Mouse (Mus musculus) T-cell, adult 2 months (primary cell): ENCODE measurements at regions not wholly inside any gene's neighbourhood (a gene's known extent, or its start where the extent isn't known, plus 50 kb on each side); places are given as distances from the start of the nearest gene placed in this dataset.

Source experiments
- DNase-seq: peaks from one replicate; pipeline ENCODE4 v3.0.0; 2022; ENCODE audit warnings: low spot score

DNA sequence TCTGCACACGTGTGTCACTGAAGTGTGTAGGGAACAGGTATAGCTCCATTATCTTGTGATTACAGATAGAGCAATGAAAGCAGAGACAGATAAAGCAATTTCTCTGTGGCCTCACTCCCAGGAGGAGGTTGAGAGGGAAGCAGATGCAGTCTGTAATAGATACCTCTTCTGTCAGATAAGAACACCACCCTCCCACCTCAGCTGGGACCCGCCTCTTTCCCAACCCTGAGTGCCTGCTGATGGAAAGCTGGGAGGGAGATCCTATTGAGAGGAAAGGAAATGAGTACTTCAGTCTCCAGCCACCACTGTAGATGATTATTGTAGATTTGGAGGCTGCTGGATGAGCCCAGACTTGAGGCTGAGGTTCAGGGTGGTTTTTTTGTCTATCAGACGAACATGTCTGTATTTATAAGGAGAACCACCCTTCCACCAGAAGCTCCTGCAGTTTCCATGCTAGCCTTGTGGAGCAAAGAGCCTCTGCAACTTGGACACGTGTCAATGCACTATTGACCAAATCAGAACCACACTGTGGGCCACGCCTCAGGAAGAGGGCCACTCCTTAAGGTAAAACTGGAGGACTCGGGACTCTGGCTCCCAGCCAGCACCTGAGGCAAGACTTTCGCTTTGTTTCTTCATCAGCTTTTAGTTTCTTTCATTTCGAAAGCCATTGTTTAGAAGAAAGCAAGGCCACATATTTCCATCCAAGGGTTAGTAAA, 55.3 kb upstream of the Plekha5 start:
- no peak for DNase-seq

DNA sequence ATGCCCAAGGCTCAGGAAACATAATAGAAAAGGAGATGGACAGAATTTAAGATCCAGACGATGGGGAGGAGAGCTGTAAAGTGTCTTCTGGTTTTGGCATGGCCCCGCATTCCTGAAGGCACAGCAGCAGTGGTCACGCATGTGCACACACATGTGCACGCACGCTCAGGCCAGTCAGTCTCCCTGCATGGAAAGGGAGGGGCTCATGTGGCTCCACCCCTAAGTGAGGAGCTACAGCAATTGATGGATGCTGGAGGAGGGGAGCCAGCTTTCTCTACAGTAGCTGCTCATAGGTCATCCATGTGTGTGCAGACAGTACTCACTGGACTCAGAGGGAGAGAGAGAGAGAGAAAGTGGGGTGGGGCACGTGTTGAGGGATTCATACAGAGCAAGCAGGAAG, 56.6 kb upstream of the Plekha5 start:
- DNase-seq: no peak

DNA sequence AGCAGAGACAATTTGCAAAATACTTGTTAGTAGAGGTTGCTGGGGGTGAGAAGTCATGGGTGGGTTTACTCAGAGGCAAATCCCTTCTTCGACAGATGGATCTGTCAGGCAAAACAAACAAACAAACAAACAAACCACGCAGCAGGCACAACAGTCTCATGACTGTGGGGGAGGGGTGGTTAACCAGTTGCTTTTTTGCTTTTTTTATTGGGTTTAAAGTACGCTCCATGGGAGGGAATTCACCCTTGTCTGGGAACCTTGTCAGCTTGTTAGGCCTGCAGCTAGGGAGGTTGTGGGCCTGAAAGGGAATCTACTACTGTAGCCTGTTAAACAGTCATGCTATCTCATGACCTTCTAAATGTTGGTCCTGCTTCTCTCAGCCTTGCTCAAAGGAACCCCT, 57.1 kb upstream of the Plekha5 start:
- no peak for DNase-seq

DNA sequence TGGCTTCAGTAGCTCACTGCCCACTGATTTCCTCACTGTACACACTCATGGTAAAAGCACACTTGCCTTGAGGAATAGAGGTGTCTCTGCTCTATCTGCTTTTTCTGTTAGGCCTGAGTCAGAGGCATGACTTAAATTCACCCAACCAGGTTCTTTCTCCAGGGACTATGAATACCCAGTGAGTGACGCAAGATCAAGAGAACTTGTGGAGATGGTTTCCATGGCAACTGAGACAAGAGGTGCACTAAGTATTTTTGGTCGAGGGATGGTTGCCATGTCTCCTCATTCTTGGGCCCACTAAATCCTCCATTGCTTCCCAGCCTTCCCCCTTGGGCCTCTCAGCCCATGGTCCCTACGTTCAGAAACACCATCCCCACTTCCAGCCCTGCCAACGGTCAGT, 62.9 kb upstream of the Plekha5 start:
- no peak for DNase-seq

DNA sequence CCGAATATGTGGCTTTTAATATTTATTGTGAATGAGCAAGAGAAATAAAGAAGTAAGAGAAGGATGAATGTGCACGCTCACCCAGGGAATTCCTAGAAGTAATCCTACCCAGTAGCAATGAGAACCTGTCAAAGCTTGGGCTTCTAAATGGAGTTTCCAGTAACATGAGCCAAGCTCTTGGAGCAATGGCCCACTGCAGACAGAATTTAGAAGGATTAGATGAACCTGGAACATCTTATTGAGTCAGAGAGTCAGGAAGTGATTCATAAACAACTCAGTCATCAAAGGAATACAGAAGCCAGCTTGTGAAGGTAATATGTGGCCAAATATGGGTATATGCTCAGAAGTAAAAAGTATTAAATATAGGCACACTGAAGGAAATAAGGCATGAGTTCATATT, 66.0 kb upstream of the Plekha5 start:
- no peak for DNase-seq

DNA sequence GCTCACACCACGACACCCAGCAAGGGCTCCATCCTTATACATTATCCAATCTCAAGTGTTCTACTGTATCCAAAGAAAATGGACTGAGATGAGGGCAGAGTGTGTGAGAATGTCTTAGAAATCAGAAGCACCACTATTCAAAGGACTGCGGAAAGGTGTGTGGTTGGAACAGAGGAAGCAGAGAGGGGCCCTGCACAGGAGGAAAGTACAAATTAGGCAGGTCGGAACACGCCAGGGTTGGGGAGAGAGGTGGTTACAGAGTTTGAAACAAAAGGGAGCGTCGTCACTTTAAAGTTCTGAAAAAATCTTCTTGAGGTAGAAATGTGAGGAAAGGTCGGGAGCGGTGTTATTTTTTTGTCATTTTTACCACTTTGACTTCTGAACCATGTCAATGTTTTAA, 66.6 kb upstream of the Plekha5 start:
- peak; percentile 20 for DNase-seq

DNA sequence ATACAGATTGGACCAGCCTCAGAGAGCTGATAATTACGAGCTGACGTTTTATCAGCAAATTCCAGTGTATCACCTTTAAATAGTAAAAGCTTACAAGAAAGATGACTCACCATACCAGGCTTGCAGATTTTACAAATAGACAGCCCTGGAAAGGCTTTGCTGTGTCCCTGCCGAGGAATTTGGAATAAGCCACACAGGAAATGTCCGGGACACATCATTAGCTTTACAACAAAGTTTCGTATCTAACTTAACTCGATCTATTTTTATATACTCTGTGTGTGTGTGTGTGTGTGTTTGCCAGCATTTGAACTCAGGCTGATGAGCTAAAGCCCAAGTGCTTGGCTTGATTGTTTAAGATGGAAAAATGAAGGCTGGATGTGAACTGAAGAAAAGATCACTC, 69.8 kb upstream of the Plekha5 start:
- DNase-seq: no peak

DNA sequence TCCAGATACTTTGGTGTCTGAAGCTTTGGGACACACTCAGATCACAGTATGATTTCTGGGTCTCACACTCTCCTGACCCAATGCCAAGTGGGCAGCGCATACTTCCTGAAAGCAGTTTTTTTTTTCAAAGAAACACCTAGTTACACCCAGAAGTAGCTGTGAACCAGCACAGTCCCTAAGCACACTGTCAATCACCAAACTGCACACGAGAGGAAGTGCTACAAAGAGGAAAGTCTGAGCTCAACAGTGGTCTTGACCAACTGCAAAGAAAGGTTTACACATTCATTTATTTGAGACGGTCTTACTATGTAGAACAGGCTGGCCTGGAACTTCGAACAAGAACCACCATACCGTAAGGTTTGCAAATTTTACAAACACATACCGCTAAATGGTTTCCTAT, 70.2 kb upstream of the Plekha5 start:
- no peak for DNase-seq

DNA sequence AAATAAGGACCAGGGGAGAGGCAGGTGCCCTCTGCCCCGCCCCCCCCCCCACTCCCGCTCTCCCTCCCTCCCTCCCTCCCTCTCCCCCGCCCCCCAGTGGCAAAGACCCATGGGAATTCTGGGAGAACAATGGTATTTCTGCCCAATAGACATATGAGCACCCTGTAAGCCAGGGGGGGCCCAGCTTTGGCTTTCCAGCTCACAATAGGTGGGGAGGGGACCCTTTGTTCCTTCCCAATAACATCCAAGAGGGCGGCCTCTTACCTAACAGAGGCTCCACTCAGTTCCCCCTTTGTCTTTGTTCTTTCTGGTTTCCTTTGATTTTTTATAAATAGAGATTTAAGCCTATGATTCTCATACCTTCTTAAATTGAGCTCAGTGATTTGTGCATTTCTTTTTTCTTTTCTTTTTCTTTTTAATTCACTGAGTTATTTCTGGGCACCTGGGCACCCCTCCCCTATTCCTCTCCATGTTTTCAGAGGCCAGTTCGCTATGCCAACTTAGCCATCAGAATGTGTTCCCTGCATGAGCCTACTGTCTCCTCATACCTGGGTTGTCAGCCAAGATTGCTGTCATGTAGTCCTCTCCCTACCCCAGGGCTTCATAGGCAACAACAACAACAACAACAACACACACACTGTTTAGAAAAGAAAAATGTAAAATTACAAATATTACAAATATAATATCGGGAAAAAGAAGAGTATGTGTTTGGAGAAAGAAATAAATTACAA, 72.3 kb upstream of the Plekha5 start:
- no peak for DNase-seq

DNA sequence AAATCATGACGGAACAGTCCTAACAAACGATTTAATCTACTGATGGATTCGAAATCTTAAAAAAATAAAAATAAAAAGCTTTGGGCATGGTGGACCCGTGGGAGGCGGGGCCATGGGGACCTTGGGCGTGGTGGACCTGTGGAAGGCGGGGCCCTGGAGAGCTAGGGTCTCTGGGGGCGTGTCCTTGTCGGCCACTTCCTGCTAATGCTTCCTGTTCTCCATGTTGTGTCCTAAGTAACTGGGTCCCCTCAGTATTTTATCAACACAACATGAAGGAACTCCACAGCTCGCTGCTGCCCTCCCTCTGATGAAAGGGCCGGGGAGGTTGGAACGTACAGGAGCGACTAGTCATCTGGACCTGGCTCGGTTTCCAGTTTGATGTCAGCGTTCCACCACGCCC, 75.3 kb upstream of the Plekha5 start:
- DNase-seq: no peak

DNA sequence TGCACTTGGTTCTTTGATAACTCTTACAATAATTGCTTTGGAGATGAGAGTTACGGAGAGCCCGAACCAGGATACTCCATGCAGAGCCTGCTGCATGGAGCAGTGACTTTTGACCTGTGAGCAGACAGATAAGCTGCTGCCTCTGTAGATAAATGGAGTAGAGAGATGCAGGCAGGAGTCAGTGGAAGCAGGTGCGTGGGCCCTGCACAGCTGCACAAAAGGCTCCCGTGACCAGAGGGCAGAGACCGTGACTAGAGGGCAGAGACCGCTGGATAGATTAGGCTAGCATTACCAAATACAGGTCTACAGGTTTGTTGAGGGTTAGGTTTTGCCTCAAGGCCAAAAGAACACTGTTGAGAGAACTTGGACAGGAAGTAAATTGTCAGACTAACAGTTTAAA, 76.9 kb upstream of the Plekha5 start:
- no peak for DNase-seq

DNA sequence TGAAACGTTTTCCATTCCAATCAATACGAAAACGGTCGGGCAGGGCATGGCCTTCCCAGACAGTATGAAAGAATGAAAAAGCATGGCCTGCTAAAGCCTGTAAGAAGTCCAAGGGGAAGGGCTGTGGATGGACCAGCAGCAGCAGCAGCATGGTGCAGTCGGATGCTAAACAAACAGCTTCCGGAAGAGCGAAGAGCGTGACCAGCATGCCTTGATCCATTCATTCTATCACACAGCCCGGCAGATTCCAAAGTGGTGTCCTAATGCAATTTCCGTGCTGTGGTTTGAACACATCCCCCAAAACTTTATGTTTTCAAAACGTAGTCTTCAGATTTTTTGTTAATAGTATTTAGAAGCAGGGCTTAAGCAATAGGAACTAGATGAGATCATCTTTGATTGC, 80.2 kb upstream of the Plekha5 start:
- DNase-seq: no peak

DNA sequence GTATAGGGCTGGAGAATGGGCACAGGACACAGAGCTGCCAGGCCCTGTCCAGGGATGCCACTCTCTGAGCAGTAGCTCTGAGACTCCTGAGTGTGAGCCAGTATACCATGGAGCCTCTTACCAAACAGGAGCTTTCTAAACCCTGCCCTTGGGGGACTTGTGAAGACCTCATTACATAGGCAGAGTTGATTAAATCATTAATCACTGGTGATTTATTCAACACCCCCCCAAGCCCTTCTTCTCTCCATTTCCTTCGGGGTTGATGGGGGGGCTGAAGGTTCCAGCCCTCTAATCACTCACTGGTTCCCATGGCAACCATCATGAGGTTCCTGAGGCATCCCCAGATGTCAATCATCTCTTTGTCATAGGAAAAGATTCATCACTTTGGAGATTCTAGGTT, 81.0 kb upstream of the Plekha5 start:
- no peak for DNase-seq

DNA sequence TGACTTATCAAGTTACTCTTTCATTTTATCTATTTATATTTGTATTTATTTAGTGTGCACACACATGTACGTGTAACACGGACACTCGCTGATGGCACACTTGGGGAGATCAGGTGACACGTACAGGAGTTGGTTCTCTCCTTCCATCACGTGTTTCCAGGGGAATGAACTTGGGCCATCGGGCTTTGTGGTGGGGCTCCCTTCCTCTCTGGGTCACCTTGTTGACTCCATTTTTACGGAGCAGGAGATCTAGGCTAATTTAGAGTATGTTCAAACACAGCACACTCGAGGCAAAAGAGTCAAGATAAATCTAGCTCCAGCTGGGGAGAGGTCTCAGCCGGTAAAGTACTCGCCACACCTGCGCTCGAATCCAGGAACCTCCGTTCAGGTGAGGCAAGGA, 84.1 kb upstream of the Plekha5 start:
- DNase-seq: no peak

DNA sequence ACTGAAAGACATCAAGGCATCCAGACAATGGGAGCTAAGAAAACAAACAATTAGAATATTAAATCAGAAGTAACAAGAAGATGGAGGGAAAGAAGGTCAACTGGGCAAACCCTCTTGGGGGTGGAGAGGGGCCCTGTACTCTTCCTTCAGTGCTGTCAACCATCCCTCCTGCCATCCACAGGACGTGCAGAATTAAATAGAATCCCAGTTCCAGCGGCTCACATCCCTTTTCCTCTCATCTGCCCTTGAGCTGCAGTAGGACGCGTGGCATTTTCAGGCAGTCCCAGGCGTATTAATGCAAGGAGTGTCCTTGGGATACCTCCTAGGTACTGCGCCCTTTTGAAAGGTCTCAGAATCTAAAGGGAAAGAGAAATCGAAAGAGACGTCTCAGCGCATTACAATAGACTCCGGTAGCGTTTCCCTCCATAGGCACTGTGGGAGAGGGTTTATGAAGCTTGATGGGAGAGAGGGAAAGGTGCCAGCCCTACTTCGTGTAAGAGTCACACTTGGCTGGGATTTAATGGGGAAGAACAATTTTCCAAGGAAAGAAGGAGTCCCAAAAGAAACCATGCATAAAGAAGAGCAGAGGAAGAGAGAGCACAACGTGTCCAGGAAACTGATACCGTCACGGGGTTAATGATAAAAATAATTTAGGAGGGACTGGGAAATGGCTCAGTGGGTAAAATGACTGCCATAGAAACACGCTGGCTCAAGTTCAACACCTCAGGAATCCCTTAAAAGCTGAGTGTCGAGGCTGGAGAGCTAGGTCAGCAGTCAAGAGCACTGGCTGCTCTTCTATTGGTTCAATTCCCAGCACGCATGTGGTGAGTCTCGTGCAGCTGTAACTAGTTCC, 85.7 kb upstream of the Plekha5 start:
- no peak for DNase-seq

DNA sequence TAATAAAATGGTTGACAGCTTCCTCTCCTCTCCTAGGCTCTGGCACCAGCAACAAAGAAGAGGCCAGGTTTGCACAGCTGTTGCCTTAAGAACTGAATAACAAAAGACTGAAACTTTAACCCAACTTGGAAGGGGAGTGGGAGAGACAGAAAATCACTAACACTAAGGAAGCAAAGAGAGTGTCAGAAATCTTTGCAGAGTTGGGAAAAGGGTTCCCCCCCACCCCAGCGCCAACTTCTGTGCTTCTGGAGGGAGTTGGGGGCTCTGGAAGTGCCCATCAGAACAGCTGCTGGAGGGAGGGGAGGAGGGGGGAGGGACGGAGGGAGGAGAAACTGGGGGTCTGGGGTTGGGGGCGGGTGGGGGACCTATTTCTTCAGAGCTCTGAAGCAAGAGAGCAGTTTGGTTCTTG, 86.8 kb upstream of the Plekha5 start:
- no peak for DNase-seq

DNA sequence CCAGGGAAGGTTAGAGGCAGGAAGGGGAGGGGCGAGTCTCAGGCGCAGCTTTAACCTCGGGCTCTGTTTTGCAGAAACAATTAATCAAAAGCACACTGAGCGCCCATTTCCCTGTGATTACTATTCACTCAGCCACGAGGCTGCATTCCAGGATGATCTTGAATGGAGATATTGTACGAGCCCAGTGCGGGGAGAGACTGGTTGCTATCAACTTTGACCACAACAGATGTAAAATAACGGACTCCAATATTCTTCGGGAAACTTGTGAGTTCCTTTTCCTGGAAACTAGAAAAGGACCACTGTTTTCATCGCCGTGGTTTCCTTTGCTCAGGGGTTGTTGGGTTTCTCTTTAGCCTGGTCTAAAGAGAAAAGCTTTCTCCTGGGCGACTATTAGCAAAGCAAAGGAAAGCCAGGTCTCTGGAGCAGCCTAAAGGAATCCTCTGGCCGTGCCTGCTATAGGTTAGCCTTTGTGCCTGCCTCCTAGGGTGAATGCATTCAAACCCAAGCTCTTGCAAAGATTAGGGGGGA, 87.4 kb upstream of the Plekha5 start:
- DNase-seq: no peak

DNA sequence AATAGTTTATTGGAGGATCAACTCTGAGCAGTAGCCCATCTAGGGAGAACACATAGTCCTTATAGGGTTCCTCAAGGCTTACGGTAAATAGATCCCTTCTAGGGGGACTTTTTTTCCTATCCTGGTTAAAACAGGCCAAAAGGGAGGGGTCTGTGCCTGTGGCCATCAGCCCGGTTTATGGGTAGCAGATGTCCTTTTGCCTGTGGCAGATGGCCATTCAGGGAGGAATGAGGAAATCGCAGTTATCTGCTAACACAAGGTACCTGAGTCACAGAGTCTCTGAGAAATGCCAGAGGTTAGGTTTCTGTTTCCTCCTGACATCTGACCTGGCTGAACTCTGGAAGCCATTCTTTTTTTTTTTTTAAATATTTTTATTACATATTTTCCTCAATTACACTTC, 90.5 kb upstream of the Plekha5 start:
- DNase-seq: no peak

DNA sequence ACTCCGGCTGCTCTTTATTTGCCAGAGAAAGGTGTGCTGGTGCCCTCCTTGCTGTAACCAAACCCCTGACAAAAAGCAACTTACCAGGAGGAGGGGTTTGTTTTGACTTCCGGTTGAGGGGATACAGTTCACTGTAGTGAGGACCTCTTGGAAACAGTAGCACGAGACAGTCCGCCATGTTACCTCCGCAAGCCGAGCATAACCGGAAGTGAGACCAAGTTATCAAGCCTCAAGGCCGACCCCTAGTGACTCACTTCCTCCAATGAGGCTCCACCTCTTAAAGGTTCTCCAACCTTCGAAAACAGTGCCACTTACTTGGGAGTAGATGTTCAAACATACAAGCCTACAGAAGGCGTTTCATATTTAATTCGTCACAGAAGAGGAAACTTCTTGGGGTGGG, 115.2 kb upstream of the Plekha5 start:
- DNase-seq: no peak

DNA sequence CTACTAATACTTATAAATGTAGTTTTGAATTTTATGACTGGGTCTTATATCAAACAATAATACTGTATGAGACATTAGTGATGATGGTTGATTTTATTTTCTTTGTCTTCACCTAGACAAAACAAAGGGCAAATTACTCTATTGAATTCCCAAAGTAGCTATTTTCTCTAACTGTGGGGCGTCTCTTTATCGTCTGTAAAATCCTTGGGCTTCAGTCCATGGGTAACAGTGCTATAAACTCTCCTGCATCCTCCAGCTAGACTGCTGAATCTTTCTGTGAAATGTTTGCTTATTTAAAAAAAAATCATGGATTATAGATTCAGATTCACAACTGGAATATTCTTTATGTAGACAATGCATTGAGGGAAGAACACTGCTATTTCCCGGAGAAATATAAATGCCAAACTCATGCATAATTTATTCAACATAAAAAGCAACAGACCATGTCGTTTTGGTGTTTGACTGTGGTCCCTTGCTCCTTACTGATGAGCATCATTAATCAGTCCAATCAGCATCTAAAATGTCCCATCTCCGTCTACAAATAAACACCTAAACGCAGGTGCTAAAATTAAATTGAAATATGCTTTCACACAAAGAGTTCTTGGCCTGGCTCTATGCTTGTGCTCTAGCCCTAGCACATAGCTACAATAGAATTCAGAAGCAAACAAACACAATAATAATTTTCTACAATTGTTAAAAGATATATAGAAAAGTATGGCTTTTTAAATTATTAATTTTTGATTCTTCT, 116.9 kb upstream of the Plekha5 start:
- DNase-seq: no peak

DNA sequence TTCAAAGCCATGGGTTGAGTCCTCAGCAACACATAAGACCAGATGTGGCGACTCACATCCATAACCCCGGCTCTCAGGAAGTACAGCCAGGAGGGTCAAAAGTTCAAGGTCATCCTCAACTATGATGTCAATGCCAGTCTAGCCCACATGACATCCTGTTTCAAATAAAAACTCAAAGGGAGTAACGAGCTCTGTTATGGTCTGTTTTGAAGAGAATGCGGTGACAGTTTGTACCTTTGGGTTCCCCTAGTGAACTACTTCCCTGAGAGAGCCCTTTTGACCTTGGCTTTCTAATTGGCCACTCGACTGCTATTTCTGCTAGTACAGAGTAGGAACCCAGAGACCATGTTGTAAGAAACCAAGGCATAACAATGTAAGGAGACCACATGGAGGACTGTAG, 119.7 kb upstream of the Plekha5 start:
- no peak for DNase-seq
